Mouse (Mus musculus) embryonic fibroblast, embryonic 13.5 days (primary cell): ENCODE measurements at regions not wholly inside any gene's neighbourhood (a gene's known extent, or its start where the extent isn't known, plus 50 kb on each side); places are given as distances from the start of the nearest gene placed in this dataset.

Experiments used
- CTCF ChIP-seq: IDR thresholded peaks from 2 replicates; pipeline ENCODE4 v1.5.1; 2011; ENCODE audit warnings: mild to moderate bottlenecking, control low read depth, low read length, moderate library complexity, borderline replicate concordance; ENCODE audit not compliant: insufficient read depth
- POLR2A ChIP-seq: IDR thresholded peaks from 2 replicates; pipeline ENCODE4 v1.6.1; 2011; ENCODE audit warnings: low read depth, mild to moderate bottlenecking, control low read depth, low read length, moderate library complexity

DNA sequence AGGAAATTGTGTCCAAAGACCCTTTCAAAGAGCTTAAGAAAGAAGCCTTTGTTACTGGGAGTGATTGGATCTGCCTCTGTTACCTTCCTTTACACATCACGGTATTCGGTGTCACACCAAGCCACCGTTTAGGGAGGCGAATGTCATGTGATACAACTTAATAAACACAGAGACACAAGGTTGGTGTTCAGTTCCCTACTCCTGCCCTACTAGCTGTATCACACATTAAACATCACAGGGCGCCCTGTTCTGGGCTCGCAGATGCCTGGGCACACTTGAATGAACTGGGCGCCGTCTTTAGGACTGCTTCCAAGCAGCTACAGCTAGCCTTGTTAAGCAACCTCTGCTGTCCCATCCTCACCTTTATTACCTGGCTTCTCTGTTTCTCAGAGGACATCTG lies 55.0 kb upstream of the Gm10295 start:
- TF ChIP-seq POLR2A, result no peak
- no peak for TF ChIP-seq CTCF
